Mouse (Mus musculus) bone marrow, adult 2 months (tissue): ENCODE data around the gene Phlda1.

ENCODE experiments used
- CTCF ChIP-seq: fragments of 200-500 bp; IDR thresholded peaks from 2 replicates; pipeline ENCODE4 v1.5.1; 2011; ENCODE audit warnings: low read length, control low read depth; ENCODE audit not compliant: control insufficient read depth, insufficient read depth
- POLR2A ChIP-seq: fragments of 200-500 bp; IDR thresholded peaks from 2 replicates; pipeline ENCODE4 v1.6.1; 2011; ENCODE audit warnings: low read depth, mild to moderate bottlenecking, control low read depth, low read length, borderline replicate concordance; ENCODE audit not compliant: control insufficient read depth

DNA sequence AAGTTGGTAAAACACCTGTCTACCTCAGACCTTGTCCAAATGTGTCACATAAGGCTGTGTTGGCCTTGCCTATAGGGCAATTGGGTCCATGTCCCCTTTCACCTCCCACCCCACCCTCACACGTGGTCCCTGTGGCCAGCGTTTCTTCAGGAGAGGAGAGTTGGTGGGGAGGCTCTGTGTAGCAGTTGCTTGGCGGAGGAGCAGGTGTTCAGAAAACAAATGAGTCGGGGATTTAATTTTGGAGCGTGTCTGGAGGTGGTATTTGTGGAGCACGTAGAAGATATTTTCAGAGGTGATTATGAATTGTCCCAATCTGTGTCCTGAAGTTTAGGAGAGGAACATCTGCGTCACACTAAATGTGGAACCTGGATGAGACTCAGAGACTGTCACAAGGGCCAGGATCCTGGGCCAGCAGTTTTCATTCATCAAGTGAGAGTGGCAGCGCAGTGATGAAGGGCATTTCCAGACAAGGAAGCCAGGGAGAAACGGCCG, 41.8 kb downstream of the Phlda1 start:
- TF ChIP-seq CTCF (no peak), POLR2A (no peak)
